Mouse (Mus musculus) regulatory T cell (primary cell): ENCODE data around the gene Jaml.

ENCODE experiments used
- in situ Hi-C: fragments of 300-600 bp; cut with MboI, MseI; formaldehyde crosslinking; loops from one replicate; pipeline ENCODE4 v1.15.1; 2025; ENCODE audit warnings: high pct_unique_total_duplicates

The Jaml gene

DNA sequence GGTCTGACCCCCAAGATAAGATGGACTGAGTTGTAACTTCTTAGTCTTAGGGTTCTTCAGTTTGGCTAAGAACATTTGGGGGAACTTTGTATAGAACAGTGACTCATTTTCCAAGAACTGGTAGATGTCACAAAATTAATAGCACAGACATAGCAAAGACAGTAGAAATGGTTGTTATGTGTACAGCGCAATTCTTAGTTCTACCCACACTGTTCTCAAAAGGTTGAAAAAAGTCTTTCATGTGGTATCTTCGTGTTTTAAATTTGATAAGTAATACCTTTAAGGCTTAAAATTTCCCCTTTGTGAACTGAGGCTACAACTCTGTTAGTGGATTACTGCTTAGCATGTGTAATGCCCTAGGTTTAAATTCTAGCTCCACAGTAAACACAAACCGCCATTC lies 4.1 kb downstream of the Jaml start:
- in situ Hi-C loops, result no loop called here

- in situ Hi-C loops, result no loop called here
Observed at GRCm38 (mm10) chr9:45084556-45084955, 5.6 kb downstream of the Jaml start.

DNA sequence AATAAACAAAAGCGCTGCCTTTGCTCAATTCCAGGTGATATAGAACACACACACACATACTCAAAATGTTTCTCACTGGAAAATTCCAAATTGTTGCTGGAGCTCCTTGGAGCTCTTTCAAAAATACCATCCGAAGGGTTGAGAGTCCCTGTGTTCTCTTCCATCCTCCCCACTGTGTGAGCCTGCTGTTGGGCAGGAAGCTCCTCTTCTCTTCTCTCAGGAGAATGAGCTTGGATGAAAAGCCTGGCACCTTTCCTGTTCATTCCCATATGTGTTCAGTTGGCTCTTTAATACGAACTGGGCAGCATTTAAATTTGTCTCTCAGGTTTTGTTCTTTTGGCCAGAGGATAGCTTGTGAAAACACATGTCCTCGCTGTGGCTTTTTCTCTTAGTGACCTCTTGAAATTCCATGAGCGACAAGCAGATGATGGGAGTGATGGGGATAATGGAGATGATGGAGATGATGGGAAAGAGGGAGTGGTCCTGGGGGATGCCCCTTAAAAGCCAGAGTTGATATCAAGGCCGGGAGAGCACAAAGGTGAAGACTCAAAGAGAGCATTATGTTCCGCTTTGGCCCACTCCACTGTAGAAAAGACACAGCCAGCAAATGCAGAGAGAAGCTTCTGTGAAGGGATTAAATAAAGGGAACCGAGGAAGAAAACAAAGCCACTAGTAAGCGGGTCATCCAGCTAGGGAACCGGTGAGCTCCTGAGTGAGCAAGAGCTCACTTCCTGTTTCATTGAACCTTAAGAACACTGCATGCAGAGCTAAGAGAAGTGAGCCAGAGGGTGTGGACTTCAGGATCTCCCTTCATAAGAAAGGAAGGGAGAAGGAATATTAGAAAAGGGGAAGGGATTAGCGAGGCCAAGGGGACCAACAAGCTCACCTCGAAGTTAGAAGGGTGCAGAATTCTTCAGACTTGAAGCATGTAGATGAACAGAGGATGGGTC lies 7.0 kb downstream of the Jaml start:
- in situ Hi-C loops, result no loop called here

DNA sequence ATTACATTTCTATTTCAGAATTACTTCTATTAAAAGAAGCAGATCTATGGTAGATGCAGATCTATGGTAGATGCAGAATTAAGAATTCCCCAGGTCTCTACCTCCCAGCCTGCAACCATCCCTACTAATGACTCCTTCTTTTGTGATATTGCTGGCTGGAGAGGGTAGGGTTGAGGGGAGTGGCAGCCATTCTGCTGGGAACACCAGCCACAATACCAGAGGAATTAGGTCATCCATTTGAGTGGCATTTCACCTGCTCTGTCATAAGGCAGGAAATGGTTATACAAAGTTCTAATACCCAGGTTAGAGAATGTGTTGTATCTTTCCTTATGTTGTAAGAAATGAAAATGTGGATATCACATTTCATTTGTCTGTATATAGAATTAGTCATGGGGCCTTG lies 9.1 kb downstream of the Jaml start:
- in situ Hi-C loops, result no loop called here

DNA sequence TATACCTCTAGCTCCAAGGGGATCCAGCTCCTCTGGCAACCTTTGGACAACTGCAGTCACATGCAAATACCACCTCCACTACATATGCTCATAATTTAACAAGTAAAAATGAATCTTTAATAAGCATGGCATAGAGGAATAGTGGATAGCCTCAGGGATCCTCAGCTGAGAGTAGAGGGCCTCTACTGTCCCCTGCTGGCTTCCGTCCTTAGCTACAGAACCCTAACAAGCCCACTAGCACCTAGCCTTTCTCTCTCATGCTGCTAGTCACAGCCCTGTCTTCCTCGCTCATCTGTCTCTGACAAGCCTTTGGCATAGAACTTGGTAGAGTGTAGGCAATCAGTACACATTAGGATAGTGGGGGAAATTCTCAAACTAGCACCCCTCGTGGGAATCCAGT lies 11.8 kb downstream of the Jaml start:
- in situ Hi-C loops, result no loop called here

GRCm38 (mm10) chr9:45092641-45093040 lies 13.7 kb downstream of the Jaml start:
- in situ Hi-C loops, result no loop called here

- in situ Hi-C loops, result no loop called here
Observed at GRCm38 (mm10) chr9:45095149-45095937, 16.4 kb downstream of the Jaml start.

DNA sequence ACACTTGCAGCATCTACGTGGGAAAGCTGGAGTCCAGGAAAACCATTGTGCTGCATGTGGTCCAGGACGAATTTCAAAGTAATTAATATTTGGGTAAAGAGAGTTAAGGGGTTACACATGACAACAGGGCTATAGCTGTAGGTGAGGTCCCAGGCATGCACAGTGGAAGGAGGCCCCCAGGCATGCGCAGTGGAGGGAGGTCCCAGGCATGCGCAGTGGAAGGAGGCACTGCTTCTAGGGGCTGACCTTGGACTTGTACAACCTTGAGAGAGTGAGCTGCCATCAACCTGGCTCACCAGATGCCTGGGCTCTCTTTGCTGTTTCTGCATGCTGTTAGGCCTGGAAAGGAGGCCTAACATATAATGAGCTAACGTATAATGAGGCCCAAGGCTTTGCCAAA lies 18.9 kb downstream of the Jaml start:
- in situ Hi-C loops, result no loop called here

GRCm38 (mm10) chr9:45098426-45098825 lies 19.4 kb downstream of the Jaml start:
- in situ Hi-C loops, result no loop called here

DNA sequence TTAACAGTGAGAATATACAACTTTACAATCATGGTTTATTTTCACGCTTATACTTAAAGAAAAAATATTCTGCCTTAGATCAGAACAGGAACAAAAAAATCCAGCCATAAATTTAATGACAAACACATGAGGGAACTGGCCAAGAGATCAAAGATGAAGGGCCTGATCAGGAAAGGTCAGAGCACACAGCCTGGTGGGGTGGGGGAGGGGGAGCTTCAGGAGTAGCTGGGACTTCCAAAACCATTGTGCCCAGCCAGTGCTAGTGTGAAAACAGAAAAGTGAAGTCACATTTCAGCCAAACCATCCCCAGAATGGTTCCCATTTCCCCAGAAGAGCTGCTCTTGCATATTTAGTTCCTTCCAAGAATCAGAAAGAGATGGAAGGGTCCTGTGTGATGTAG lies 23.5 kb downstream of the Jaml start:
- in situ Hi-C loops, result no loop called here

DNA sequence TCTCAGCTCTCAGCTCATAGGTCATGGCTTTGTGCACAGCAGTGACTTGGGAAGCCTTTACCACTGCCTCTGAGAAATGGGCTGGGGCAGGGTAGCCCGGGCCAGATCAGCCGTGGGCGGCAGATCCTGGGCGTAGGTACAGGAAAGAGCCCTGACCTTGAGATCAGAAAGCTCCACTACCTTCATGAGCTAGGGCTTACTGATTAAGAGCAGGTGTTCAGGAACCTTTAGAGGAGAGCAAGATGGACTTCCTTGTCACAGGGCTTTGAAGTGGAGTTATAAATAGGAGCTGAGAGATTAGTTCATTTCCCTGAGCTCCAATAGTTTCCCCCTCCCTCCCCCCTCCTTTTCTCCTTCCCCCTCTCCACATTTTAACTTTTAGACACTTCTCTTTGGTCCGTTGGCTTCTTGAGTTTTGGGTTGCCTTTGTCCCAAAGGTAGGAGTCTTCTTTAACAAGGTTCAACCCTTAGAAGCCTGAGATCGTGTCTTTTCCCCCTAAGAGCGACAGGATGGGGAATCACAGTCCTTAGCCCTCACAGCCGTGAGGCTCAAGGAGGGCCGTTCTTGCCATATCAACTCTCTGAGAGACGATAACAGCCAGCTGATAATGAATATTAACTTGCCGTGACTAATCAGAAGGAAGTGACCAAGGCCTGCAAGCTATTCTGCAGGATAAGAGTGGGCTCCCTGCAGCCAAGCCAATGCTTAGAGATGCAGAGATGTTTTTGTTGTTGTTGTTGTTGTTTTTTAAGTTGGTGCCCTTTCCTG lies 24.4 kb downstream of the Jaml start:
- in situ Hi-C loops, result no loop called here

DNA sequence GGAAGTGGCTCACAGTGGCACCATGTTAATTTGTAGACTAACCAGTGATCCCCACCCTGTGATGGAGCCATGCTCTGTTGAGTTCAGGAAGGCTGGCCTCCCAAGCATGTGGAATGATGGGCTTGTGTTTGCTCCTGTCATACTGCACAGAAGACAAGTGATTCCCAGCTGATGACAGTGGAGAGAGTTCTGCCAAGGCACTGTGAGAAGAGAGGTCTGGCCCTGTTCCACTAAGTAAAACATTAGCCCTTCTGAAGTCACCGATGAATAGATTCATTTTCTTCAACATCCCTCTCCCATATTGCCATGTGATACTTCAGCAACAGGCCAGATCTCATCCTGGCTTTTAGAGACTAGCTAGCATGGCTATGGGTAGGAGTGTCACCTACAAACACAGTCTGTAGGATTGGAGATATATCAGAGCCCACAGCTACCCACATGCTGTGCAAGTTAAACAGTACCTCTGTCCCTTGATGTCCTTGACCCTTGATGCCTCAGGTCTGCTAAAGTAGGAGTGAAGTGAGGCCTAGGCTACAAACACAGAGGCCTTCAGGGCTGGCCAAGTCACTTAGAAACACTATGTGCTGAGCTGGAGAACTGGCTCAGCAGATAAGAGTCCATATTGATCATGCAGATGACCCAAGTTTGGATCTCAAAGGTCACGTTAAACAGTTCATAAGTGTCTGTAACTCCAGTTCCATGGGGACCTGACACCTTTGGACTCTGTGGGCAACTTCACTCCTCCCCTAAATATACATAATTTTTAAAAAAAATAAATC lies 26.8 kb downstream of the Jaml start:
- in situ Hi-C loops, result no loop called here

- in situ Hi-C loops, result no loop called here
Observed at GRCm38 (mm10) chr9:45115706-45116105, 36.7 kb downstream of the Jaml start.

DNA sequence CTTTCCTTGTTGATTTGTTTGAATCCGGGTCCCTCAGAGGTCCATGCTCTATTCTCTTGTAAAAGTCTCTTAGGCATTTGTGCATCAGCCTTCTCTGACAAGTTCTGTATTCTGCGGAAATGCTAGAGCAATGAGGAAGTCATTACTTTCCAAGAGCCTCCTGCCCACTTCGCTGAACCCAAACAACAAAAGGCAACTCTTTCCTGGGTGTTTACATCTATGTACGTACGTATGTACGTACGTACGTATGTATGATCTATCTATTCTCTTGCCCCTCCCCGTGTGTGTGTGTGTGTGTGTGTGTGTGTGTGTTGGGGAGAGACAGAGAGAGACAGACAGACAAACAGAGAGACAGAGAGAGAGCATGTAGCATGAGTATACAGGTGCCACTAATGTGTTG lies 37.8 kb downstream of the Jaml start:
- in situ Hi-C loops, result no loop called here

DNA sequence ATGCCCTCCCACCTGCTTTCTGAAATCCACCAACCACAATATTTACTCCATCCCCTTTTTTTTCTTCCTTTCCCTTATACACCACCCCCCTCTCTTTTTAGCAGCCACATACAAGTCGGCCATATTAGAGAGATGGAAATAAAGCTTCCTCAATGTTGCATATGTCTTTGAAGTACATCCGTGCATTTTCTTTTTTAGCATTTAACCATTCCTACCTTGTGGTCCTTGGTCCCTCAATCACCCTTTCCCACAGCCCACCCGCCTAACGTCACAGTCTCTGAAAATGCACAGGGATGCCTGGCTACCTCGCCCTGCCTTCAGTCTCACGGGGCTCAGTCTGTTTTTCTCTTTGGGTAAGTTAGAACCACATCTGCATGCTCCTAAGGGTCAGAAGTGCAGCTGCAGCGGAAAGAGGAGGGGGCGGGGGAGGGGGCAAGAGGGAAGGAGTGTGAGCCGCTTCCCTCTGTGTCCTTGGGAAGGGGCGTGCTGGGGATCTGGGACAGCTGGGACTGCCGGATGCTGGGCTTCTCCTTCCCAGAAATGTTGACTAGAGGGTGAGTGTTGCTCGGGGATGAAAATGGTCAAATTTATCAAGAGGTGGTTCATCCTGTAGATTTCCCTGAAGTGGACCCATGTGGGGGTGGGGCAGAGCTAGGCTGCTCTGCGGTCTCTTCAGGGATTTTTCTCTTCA lies 38.9 kb downstream of the Jaml start, which contains the start of gene Scn2b:
Scn2b (plus strand) TSS at position 42 of the 691 bp plus-strand sequence.
- in situ Hi-C loops, result no loop called here

DNA sequence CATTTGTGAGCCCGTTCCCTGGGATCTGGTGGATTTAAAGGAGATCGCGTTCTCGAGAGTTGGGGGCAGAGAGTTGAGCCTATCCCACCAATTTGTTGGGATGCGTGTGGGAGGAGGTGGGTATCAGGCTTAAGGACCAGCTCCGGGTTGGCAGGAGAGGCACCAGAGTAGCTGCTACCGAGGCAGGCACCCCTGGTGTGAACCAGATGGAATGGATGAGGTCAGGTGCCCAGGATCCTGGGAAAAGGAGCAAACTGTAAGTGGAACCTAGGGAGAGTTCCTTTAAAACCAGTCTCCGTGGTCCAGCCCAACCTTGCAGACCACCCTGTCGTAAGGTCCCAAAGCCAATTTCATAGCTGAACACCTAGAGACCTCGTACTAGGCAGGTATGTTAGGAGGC lies 39.6 kb downstream of the Jaml start:
- in situ Hi-C loops, result no loop called here

DNA sequence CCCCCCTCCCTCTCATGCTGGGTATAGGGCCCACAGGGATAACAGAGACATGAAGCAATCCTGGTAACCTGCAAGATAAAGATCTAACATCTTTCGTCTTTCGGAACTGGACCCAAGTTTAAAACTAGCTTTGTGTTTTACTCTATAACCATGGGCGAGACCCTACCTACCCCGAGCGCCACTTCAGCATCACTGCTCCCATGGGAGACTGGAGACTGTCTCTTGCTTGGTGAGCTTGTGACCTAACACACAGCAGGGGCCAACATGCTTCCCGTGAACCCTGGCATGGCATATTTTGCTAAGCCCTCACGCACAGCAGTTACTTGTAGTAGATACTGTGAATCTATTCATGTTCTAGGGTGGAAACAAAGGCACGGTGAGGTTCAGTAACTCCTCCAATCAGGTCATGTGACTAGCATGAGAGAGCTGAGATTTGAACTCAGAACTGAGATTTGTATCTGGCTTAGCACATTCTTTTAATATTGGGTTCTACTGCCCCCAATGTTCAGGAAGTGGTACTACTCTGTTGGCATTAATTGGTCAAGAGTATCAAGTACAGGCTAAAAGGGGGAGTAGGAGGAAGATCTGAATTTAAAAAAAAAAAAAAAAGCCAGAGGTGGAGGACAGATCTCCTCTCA lies 40.5 kb downstream of the Jaml start:
- in situ Hi-C loops, result no loop called here

DNA sequence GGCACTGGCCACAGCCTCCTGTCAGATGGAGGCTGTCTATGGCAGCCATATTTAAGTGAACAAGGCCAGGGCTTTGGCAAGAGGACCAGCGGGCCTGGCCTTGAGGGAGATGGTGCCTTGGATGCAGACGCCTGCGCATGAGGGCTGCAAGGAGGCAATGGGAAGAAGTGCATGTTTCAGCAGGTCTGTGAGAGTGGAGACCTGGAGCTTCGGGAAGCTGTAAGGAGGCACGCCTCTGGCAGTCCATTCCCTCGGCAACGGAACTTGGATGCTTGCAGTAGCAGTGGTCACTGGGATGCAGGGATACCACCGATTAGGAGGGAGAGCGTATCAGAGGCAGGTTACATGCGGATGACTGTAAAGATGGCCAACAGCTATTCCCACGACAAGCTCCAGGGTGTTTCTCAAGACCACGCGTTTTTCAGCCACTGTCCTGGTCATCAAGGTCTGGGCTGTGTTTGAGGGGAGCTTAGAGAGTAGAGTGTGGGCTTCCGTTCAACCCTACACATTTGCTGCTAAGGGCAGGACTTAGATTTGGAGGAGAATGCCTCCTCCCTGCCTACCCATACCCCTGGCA lies 41.1 kb downstream of the Jaml start:
- in situ Hi-C loops, result no loop called here

DNA sequence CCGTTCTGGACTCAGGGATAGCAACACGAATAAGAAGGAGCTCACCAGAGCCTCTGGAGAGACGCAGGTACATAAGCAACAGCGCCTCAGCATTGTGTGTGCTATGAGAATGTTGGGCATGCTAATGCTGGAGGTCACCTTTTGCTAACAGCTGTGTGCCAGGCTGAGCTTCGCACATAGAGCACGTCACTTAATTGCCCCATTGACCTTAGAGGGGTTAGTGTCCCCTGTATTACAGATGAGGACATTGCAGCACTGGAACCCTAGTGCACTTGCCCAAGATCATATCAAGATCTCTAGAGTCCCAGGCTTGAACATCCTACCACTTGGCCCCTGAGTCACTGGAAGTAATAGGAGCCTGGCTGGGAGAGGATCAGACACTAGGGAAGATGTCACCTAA lies 41.6 kb downstream of the Jaml start:
- in situ Hi-C loops, result no loop called here

GRCm38 (mm10) chr9:45121001-45121400 lies 42.0 kb downstream of the Jaml start:
- in situ Hi-C loops, result no loop called here
